Mouse (Mus musculus) bone marrow, adult 2 months (tissue): ENCODE results near the gene Kcnn1.

Experiments used
- CTCF ChIP-seq: fragments of 200-500 bp; IDR thresholded peaks from 2 replicates; pipeline ENCODE4 v1.5.1; 2011; ENCODE audit warnings: low read length, control low read depth; ENCODE audit not compliant: control insufficient read depth, insufficient read depth
- POLR2A ChIP-seq: fragments of 200-500 bp; IDR thresholded peaks from 2 replicates; pipeline ENCODE4 v1.6.1; 2011; ENCODE audit warnings: low read depth, mild to moderate bottlenecking, control low read depth, low read length, borderline replicate concordance; ENCODE audit not compliant: control insufficient read depth

DNA sequence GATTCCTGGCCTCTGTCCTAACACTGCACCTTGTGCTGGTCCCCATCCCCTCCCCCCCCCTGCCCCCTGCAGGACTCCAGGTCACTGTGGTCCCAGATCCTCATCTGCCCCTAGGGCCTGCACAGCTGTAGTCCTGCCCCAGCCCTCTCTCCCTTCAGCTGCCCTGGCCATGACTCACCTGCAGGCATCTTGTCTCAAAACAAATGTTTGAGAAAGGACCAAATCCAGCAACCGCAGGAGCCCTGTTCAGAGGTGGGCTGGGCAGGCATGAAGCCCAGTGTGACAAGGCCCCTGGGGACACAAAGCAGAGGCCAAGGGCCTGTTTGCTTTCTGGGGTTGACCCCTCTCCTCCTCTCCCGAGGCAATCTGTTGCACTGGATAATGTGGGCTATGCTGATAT lies 15.1 kb upstream of the Kcnn1 start:
- TF ChIP-seq CTCF (no peak), POLR2A (no peak)
